Mouse (Mus musculus) embryonic fibroblast, embryonic 13.5 days (primary cell): ENCODE measurements at regions not wholly inside any gene's neighbourhood (a gene's known extent, or its start where the extent isn't known, plus 50 kb on each side); places are given as distances from the start of the nearest gene placed in this dataset.

ENCODE experiments used
- CTCF ChIP-seq: IDR thresholded peaks from 2 replicates; pipeline ENCODE4 v1.5.1; 2011; ENCODE audit warnings: mild to moderate bottlenecking, control low read depth, low read length, moderate library complexity, borderline replicate concordance; ENCODE audit not compliant: insufficient read depth
- POLR2A ChIP-seq: IDR thresholded peaks from 2 replicates; pipeline ENCODE4 v1.6.1; 2011; ENCODE audit warnings: low read depth, mild to moderate bottlenecking, control low read depth, low read length, moderate library complexity

DNA sequence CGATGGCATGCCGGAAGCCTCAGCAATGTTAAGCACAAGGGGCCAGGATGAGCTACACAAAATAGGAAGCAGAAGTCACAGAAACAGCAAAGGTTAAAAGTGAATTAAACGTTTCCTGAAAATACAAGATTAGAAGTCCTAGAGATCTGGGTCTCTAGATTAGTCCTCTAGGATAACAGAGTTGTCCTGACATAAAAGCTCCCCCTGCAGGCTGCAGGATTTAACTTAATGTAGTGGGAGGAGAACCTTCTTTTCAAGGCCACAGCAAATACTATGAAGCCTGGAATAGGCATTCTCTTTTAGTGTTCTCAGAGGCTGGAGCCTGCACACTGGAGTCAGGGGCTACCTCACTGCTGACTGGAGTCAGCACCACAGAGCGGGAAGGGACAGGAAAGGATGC lies 604.1 kb upstream of the Adgrl2 start:
- TF ChIP-seq POLR2A (no peak), CTCF (no peak)
